Mouse (Mus musculus): Measurements from ENCODE around the gene Ndufa11.

Ndufa11 gene

DNA sequence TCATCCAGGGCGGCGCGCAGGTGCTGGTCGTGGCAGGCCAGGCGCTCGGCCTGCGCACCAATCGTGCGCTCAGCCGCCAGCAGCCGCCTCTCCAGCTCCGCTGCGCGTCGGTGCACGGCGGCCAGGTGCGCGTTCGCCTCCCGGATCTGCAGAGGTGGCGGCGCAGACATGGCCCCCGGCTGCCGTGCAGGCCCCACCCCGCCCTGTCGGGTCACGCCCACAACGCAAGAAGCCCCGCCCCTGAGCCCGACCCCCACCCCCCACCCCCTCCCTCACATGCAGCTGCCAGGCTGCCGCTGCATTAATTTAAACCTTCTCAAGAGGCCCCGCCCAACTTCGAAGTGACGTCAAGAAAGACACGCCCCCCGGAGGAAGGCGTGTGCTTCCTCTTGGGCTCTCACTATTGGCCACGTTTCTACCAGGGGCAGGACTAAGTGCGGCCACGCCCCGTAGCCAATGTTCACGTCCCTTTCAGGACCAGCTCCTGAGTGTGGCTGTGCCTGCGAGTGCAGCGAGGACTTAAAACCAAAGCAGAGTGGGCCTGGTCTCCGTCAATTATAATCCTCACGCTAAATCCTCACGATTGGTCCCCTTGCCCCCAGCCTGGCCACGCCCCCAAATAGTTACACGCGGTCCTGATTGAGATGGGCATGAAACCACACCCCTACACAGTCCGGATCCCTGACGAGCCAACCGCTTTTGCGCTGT, 758 bp upstream of the Ndufa11 start:
- peak; percentile 98 for DNase-seq

DNA sequence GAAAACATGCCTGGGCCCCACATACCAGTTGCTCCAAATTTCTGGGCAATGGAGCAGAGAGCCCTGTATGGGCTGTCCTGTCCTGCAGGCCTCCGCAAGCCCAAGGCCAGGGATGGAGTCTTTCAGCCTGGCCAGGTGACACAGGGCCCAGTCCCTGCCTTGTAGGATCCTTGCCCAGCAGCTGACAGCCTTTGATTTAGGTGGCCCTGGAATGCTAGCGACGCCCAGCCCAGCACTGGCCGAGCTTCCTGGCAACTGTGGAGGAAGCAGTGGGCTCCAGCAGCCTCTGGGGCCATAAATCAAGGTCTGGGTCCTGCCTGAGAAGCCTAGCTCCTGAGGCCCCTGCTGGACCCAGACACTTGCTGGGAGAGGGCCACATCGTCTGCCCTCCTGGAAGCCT, 4.9 kb downstream of the Ndufa11 start:
- no peak for DNase-seq

DNA sequence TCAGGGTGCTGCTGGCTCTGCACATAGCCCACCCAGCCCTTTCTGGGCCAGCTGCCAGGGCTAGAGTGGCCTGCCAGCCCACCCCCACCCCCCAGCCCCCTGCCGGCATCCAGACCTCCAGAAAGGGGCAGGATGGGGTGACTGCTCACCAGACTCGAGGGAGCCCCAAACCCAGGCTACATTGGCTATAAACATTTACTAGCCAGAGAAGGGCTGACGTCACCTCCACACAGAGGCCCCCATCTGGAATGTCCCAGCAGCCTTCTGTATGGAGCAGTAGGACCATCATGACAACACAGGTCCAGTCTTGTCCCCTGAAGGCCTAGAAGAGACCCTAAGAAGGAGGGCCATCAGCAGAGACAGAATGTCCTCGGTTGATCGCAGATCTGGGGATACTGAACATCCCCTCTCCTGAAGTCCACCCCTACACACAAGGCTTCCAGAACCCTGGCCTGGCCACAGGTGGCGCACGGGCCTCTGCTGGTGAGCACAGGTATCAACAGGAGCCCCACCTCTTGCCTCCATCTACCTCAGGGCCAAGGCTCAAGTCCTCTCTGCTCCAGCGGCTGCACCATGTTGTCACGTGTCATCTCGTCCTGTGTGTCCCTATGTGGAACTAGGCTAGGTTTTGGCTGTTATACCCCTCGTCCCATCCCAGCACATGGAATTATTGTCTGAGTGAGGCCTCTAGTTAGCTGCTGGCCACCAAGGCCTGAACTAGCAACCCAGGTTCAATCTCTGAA, 6.0 kb downstream of the Ndufa11 start:
- DNase-seq, result no peak

DNA sequence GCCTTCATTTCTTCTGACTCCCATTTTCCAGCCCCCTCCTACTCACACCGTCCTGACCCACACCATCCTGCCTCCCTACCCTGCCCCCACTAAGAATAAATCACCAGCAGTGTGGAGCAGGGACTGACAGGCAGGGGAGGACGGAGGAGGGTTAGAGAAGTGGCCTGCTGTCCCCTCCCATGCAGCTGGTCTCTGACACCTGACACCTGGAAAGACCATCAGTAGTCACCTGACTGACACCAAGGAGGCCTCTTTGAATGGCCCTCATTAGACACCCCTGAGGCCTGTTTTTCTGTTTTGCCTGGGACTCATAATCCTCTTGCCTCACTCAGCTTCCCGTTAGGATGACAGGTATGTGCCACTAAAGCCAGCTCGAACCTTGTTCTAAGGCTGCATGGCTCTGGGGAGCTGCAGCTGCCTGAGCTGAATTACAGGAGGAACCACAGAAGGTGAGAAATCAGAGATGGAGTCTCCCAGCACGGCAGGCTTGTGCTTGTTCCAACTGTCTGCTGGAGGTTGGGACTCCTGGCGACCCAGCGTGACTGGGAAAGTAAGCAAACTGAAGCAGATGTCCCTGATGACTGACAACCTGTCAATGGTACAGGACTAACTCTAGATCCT, 9.6 kb downstream of the Ndufa11 start:
- DNase-seq, result no peak

DNA sequence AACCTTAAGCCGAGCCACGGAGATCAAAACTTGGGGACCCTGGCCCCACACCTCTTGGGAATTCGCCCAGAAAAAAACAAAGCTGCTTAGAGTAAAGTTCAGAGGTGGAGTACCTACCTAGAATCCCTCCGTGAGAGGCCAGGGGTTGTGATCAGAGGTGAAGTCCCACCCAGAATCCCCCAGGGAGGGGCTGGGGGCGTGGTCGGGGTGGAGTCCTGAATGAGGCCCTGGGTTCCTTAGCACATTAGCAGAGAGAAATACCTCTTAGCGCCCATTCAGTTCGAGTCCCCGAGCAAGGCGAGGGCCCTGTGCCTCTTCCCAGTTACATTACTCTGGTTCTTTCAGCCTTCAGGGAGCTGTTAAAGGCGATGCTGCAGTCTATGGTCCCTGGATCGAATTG, 10.1 kb downstream of the Ndufa11 start:
- no peak for DNase-seq

DNA sequence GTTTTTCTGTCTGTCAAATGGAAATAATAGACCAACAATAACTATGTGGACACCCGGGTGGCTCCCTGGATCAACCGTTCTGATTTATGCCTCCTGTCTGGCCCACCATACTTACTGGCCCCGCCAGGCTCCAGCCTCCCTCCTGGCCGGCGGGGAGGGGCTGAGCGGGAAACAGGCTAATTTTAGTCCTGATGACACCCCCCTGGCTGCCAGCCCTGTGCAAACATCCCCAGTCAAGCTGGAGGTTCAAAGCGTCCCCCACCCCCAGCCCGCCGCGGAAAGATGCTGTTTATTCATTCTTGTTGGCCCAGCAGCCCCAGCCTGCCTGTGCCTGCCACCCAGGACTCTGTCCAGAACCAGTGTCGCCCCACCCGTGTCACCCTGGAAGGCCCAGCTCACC, 10.6 kb downstream of the Ndufa11 start:
- DNase-seq, result no peak

DNA sequence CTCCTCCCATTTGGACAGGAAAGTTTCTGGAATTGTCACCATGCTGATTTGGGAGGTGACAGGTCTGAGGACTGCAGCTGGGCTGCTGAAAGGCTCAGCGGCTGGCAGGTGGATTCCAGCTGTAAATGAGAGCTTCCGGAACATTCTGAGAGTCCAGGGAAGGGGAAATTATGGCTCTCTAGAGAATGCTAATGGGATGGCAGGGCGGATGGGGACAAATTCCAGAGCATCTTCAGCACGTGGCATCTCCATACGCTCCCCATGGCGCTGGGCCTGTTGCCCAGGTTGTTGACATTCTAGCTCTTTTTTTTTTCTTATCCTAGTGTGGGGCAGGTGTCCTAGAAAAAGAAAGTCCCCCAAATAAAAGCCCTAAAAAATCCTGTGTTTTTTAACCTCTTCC, 11.6 kb downstream of the Ndufa11 start:
- no peak for DNase-seq

DNA sequence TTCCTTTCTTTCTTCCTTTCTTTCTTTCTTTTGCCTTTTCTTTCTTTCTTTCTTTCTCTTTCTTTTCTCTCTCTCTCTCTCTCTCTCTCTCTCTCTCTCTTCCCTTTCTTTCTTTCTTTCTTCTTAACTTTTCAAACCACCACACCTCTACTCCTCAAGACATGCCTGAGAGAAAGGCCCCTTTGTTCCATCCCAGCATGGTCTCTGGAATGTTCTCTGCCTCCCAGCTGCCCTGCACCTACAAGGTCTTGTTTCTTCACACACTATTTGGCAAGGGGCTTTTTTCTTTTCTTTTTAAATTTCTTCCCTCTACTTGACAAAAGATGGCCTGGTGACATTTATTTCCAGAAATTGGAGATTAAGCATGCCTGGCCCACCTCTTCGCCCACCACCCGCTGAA, 12.1 kb downstream of the Ndufa11 start:
- no peak for DNase-seq

DNA sequence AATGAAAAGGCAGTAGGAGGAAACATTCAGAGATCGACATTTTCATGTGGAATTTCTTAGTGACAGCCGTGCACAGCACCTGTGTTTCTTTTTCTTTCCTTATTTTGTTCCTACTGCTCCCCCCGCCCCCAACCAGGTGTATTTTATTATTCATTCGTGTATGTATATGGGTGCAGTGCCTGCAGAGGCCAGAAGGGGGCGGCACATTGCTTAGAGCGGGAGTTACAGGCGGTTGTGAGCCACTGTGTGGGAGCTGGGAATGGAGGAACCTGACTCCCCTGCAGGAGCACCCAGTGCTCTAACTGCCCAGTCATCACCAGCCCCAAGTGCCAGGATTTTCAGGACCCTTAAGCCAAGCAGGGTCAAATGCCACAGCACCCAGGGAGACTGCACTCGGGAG, 19.0 kb downstream of the Ndufa11 start:
- DNase-seq, result no peak

DNA sequence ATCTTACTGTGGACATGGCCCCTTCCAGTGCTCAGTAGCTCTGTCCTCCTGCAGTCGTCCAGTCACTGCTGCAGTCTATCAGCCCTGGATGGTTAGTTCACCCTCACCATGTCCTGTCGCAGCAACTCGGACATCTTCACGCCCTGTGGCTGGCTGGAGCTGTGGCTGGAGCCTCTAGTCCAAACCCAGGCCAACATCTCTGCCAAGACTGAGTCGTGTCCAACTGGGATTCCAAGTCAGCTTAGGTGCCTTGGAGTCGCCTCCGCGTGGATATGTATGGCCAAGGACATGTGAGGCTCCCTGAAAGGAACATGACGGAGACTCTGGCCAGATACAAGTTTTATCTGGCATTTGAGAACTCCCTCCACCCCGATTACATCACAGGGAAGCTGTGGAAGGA, 20.7 kb downstream of the Ndufa11 start:
- no peak for DNase-seq

DNA sequence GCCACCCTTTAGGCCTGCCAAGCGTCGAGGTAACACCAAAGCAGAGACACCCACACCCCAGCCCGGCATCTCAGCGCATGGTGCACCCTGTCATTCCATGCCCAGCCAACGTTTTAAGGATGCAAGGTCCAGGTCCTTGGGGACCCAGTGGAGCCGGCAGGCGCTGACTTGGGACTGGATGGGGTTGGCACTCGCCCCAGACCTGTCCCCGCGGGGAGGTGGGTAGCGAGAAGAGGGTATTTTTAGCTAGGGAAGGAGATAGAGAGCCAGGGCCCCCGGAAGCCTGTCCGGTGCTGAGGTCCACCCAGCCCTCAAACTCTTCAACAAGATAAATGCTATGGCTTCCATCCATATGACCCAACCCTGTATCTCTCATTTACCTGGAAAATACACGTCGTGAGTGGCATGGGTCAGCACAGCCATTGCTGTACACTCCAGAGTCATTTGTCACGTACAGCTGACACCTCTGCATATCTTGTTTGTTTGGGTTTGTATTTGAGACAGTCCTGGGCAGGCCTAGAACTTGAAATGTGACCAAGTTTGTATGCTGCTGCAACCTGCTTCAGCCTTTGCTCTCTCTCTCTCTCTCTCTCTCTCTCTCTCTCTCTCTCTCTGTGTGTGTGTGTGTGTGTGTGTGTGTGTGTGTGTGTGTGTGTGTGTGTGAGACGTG, 22.7 kb downstream of the Ndufa11 start:
- no peak for DNase-seq

DNA sequence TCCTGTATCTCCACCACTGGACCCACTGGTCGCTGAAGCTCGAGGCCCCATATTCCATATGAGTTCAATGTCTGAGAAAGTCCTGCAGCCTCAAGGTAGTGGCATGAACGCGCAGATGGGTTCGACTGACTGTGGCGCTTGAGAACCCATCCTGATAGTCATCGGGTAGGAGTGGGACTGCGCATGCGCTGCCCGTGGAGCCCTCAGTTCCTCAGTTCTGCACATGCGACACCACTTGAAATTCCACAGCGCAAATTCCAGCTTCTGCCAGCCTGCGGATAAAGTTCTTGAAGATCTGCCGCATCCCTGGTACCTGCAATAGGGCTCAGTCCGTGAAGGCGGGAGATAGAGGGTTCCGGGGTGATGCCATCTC, 23.2 kb downstream of the Ndufa11 start:
- no peak for DNase-seq

DNA sequence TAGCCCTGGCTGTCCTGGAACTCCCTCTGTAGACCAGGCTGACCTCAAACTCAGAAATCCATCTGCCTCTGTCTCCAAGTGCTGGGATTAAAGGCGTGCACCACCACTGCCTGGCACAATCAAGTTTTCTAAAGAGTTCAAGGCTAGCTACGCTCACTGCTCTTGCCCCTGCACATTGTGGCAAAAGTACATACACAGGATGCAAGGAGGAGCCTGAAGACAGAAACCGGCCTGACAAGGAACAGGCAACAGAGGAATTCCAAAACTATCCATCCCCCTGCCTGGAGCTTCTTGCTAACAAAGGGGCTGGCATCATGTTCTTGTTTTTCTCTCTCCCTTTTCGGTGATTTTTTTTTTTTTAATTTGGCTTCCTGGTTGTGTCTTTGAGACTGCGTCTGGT, 26.6 kb downstream of the Ndufa11 start:
- no peak for DNase-seq

DNA sequence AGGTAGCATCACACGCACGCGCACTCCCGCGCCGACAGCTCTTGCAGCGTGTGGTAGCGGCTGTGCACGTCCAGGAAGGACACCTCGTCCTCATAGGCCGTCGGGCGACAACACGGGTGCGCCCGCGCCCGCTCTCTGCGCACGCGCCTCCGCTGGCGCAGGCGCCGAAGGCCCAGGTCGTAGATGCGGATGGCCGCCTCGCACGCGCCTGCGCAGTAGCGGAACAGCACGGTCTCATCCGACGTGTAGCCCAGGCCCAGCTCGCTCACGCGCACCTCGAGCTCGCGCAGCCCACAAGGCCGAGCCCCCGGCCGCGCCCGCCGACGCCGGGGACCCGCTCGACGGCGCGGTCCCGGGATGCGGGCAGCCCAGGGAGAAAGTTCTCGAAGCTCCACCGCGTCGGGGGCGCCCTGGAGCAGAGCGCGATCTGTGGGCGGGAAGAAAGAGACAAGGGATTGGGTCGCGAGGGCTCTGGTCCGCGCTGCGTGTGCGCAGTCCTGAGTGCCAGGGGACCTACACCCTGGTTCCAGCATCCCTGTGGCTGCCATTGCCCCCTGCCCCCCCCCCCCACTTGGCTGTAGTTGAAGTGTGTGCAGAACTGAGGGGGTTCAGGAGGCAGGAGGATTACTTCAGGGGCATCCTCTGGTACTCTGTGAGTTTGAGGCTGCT, 34.0 kb downstream of the Ndufa11 start:
- no peak for DNase-seq

DNA sequence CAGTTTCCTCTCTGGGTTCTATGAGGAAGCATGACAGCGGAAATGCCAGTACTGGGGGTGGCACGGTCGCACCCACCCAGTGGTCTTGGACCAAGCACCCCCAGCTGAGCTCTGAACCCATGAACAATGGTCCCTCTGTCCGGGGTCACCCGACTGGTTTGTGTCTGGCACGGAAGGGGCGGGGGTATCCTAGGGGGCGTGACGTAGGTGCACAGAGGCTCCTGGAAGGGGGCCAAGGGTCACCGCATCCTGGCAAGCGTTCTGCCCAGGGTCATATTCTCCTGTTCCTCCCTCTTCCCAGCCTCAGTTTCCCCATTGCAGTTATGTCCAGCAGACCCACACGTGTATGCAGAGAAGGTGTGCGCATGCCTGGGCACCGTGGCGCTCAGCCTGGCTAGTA, 35.9 kb downstream of the Ndufa11 start:
- DNase-seq, result no peak

DNA sequence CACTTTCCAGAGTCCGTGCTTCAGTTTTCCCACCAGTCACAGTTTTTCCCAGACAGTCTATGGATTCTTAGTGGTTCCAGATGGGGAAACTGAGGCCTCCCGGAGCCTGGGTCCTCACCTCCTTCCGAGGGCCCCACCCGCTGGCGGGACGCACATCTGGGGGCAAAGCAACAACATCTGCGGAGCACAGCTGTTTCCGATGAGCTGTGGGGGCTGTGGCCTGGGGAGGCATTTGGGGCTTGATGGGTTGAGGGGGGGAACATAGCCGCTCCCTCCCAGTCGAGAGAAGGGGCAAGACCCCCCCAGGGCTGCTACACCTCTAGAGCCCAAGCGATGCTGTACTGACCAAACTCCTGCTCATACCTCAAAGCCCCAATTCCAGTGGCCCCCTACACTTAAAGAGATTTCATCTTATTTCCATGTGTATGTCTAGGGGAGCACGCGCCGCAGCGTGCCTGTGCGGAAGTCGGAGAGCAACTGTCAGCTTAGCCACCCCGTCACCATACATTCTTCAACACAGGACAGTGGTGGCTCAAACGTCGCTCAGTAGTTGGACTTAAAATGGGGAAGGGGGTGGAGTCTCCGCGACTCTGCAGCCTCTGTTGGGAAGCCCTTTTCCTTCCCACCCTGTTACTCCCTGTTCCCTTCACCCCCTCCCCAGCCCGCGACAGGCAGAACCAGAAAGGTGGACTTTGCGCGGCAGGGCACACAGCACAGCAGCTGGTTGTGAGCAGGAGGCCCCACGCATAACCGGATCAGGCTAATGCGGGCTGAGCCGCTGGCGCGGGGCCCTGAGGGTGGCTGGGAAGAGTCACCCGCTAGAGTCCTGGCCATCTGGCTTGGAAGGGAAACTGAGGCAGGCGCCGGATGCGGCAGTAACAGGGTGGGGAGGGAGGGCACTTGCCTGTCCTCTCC, 37.0 kb downstream of the Ndufa11 start:
- DNase-seq, result no peak

DNA sequence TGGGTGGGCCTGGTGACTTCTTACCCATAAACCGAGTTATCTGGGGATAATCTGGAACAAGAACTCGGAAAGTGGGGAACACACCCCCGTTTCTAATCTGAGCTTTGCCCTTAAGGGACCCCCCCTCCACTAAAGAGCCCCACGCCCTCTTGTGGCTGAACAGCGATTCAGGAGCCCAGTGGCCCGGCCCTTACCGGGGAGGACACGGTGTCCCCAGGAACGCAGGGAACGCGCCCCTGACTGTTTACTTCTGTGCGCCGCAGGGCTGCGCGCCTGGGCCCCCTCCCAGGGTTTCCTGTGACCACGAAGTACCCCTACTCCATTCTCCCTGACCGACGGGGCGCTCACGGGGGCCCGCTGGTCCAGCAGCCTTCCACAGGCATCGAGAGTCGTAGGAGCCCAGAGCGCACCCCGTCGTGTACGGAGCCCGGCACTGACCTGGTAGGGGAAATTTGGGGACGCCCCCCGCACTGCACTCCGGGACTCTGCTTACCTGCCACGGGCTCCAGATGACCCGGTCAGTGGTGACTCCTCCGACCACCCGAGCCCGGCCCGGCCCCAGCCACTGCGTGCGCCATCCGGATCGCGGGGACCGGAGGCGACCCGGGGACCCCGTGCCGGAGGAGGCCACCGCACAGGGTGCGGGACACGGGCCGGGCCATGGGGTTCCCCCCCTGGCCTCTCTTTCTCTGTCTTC, 39.3 kb downstream of the Ndufa11 start:
- DNase-seq, result no peak

DNA sequence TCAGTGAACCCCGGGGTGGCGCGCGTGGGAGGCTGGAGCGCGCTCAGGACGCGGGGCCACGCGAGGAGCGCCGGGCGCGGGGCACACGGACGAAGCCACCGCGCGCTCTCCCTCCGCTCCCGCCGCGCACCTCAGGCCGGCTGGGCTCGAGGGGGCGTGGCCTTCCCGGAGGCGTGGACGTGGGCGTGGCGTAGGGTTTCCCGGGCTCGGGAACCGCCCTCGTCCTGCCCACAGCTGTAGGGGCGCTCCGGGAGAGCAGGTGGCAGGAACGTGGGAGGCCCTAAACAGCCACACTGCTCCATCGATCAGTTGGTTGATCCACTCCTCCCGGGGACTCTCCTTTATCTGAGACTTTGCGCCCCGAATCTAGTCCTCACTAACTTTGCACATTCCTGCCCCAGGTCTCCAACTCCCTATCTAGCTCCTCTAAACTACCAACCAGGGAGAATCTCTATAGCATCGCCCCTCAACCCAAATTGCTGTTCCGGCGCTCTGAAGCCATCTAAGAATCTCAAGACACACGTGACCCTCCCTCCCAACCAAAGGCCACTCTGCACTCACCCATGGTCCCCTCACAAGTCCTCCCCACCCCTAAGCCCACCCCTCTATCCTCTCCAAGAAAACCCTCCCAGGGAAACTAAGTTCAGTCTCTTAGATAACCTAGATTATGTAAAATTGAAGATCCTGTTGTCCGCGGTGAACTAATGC, 40.0 kb downstream of the Ndufa11 start, which contains the start of gene Nrtn:
Gene Nrtn, minus strand, starts transcription at position 115 of the 708 bp plus-strand sequence.
- DNase-seq, result no peak

DNA sequence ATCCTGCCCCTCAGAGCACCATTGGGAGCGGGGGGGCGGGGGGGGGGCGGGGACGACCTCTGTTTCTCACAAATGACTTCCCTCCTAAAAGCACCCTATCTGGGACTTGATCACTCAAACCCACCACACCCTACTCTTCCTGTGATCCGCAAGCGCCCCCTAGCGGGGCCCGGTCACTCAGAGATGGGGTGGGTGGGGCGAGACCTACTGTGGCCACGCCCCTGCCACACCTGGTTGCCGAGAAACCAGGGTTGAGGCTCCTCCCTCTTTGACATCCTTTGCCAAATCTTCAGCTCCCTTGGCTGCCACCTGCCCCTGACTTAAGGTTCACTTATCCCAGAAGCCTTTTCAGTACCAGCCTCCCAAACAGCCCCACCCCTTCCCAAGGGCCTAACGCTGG, 40.6 kb downstream of the Ndufa11 start:
- DNase-seq, result peak; percentile 80

DNA sequence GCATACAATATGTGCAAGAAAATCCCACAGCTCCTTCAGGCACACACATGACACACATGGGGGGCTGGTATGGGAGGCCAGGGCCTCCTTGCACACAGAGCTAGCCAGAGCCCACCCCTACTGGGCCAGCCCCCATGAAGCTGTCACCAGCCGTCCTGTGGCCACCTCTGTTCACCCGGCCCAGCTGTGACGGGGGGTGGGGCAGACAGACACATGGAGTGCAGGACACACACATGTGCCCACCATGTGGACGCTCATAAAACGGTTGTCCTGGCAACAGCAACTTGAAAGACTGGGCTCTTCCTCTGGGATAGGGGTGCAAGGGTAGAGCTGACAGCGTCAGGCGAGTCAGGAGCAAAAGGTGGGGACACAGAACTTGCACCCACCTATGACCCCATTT, 41.7 kb downstream of the Ndufa11 start:
- DNase-seq, result no peak

DNA sequence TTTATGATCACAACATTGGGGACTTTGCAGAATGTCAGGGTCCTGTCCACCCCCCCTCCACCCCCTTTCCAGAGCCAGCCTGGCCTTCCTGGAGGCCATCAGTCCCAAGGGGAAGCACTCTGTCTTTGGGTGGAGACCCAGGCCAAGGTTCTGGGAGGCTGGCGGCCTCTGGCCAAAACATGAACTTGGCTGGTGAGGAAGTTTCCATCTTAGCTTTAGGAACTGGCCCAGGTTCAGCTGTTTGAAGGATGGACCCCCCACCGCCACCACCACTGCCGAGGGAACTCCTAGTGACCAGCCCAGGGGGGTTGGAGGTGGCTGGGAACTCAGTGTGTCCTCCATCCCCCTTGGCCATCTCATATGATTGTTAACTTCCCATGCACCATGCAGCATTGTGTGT, 43.5 kb downstream of the Ndufa11 start:
- peak; percentile 61 for DNase-seq
